25 mouse cellular contexts compared by ENCODE assay signal in the genomic region with DNA sequence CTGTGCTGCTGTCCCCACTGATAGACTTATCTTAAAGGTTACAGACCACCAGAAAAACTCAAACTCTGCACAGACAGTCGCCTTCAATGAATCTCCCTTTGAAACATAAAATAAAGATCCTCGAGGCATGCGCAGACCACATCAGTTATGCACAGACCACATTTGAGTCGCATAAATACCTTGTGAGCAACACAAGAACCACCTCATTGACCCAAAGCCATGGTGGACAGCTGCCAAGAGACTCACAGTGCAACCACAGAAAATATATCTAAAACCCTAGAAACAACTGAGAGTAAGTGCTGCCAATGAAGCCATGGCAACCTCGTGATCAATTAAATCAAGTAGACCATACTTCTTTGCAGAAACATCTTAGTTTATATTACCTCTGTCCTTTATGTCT.
DNase-seq lines count a peak whose midpoint lies in the region; ATAC-seq and TF ChIP-seq lines count a peak whose summit lies in the region.
"Had no signal": no experiment of that assay in that cellular context is flagged by ENCODE, and none has a peak within 500 bp of the region (broad histone marks: within the 10 kb centered on the region; RNA-seq: fewer than 3 reads in every experiment).

No protein-coding gene starts in this region.

- no peaks in the 10 kb centered on the region for H3K4me1 ChIP-seq in kidney, postnatal 0 days (replicated peaks; ENCODE audit: insufficient read depth, low read length)
- peaks cover 15% of the 10 kb centered on the region; the same call in 1 of the 2 replicates for H3K4me1 ChIP-seq in embryonic facial prominence, embryonic 14.5 days (ENCODE audit: control insufficient read depth, insufficient read depth, low read length)
- H3K4me1 ChIP-seq in limb, embryonic 15.5 days, result peaks cover 4% of the 10 kb centered on the region; the same call in 1 of the 2 replicates
- H3K4me1 ChIP-seq: forebrain, embryonic 13.5 days; liver, embryonic 12.5 days; neural tube, embryonic 12.5 days had no signal

- no peak for DNase-seq in kidney, postnatal 0 days (ENCODE audit: low spot score)
- DNase-seq in kidney, adult 11 months, result no peak
- DNase-seq in NIH3T3 (ENCODE audit: low read depth), result peak; percentile 89
- DNase-seq in embryonic facial prominence, embryonic 14.5 days (ENCODE audit: low spot score), result peak; percentile 88
- DNase-seq in urinary bladder, postnatal 36 days (ENCODE audit: low spot score in 2 of 2), result no peak
- DNase-seq in frontal cortex, adult 2 months (ENCODE audit: extremely low spot score in 1 of 2, low spot score in 1 of 2), result no peak
- DNase-seq: adrenal gland, postnatal 14 days; B cell, adult 2 months; cerebellum, adult 2 months; cerebellum, postnatal 25 days; gastrocnemius, postnatal 36 days; kidney, adult 9 months; kidney, postnatal 4 days; lung, adult 18-20 months; lung, postnatal 14 days; midbrain, embryonic 14.5 days; thymus, postnatal 14 days had no signal

- TF ChIP-seq CTCF in kidney, postnatal 0 days (IDR thresholded peaks at IDR 0.05; ENCODE audit: low read depth), result no peak

- H3K27ac ChIP-seq in kidney, postnatal 0 days, result 0 out of 2 replicates have a peak overlapping the region, but pooled peaks have one; percentile 43
- peak overlapping the region; percentile 52; the same call in 1 of the 2 replicates for H3K27ac ChIP-seq in embryonic facial prominence, embryonic 14.5 days (replicated peaks; ENCODE audit: low read depth, low read length)
- peak overlapping the region; percentile 57 for H3K27ac ChIP-seq in limb, embryonic 15.5 days
- H3K27ac ChIP-seq: forebrain, embryonic 13.5 days; hindbrain, embryonic 14.5 days; liver, embryonic 12.5 days; neural tube, embryonic 12.5 days had no signal

- H3K4me3 ChIP-seq in kidney, postnatal 0 days (replicated peaks; ENCODE audit: low read depth, low read length), result no peak overlapping the region
- H3K4me3 ChIP-seq in embryonic facial prominence, embryonic 14.5 days (ENCODE audit: low read depth, low read length), result no peak overlapping the region
- H3K4me3 ChIP-seq in limb, embryonic 15.5 days, result no peak overlapping the region
- H3K4me3 ChIP-seq: forebrain, embryonic 13.5 days; liver, embryonic 12.5 days; neural tube, embryonic 12.5 days had no signal

- no peak overlapping the region for H3K4me2 ChIP-seq in kidney, postnatal 0 days (ENCODE audit: low read length)
- H3K4me2 ChIP-seq in embryonic facial prominence, embryonic 14.5 days (ENCODE audit: low read depth, low read length), result no peak overlapping the region
- no peak overlapping the region for H3K4me2 ChIP-seq in limb, embryonic 15.5 days
- H3K4me2 ChIP-seq: forebrain, embryonic 13.5 days; hindbrain, embryonic 14.5 days; liver, embryonic 12.5 days; neural tube, embryonic 12.5 days had no signal

- H3K27me3 ChIP-seq in kidney, postnatal 0 days (ENCODE audit: insufficient read depth, low read length), result no peaks in the 10 kb centered on the region
- H3K27me3 ChIP-seq in embryonic facial prominence, embryonic 14.5 days (replicated peaks; ENCODE audit: control insufficient read depth, insufficient read depth, low read length), result no peaks in the 10 kb centered on the region
- H3K27me3 ChIP-seq in limb, embryonic 15.5 days, result no peaks in the 10 kb centered on the region
- H3K27me3 ChIP-seq: CH12.LX; forebrain, embryonic 13.5 days; liver, embryonic 12.5 days; neural tube, embryonic 12.5 days had no signal

- no peaks in the 10 kb centered on the region for H3K9me3 ChIP-seq in kidney, postnatal 0 days (replicated peaks; ENCODE audit: low read length)
- H3K9me3 ChIP-seq in embryonic facial prominence, embryonic 14.5 days (ENCODE audit: control insufficient read depth, low read length), result no peaks in the 10 kb centered on the region
- no peaks in the 10 kb centered on the region for H3K9me3 ChIP-seq in limb, embryonic 15.5 days
- H3K9me3 ChIP-seq: forebrain, embryonic 13.5 days; G1E; liver, embryonic 12.5 days; neural tube, embryonic 12.5 days had no signal

- H3K36me3 ChIP-seq in kidney, postnatal 0 days (ENCODE audit: insufficient read depth, low read length), result no peaks in the 10 kb centered on the region
- H3K36me3 ChIP-seq in embryonic facial prominence, embryonic 14.5 days (ENCODE audit: control insufficient read depth, insufficient read depth, low read length), result no peaks in the 10 kb centered on the region
- H3K36me3 ChIP-seq in limb, embryonic 15.5 days, result no peaks in the 10 kb centered on the region
- H3K36me3 ChIP-seq: G1E; liver, embryonic 12.5 days; neural tube, embryonic 12.5 days had no signal

- no peak for ATAC-seq in kidney, postnatal 0 days (replicated peaks; ENCODE audit: low FRiP score, low read depth)
- ATAC-seq in embryonic facial prominence, embryonic 14.5 days (ENCODE audit: low read depth), result 0 out of 2 replicates have a peak, but pooled peaks have one; percentile 57
- ATAC-seq in limb, embryonic 15.5 days (ENCODE audit: insufficient number of reproducible peaks, low FRiP score, low TSS enrichment, low read depth), result no peak
- ATAC-seq: forebrain, embryonic 13.5 days; inflammation-experienced regulatory T-cells, adult 6 months; liver, embryonic 12.5 days had no signal

- no peak overlapping the region for H3K9ac ChIP-seq in kidney, postnatal 0 days (ENCODE audit: low read depth, low read length)
- H3K9ac ChIP-seq in embryonic facial prominence, embryonic 14.5 days (ENCODE audit: low read depth, low read length), result no peak overlapping the region
- H3K9ac ChIP-seq in limb, embryonic 15.5 days, result no peak overlapping the region
- H3K9ac ChIP-seq: forebrain, embryonic 13.5 days; hindbrain, embryonic 14.5 days; liver, embryonic 12.5 days; neural tube, embryonic 12.5 days had no signal

- WGBS in kidney, postnatal 0 days, result 58% methylated on average over 5 of the region's 5 CpGs
- WGBS in embryonic facial prominence, embryonic 14.5 days, result 50% methylated on average over 5 of the region's 5 CpGs
- 61% methylated on average over 5 of the region's 5 CpGs for WGBS in limb, embryonic 15.5 days

Comparison
In these comparisons a context has a peak if more than half of its experiments do, and no peak if none do; other contexts are left out.
1. DNase-seq: peak in NIH3T3 (single experiment) and embryonic facial prominence, embryonic 14.5 days (single experiment); none in kidney, postnatal 0 days (single experiment), kidney, adult 11 months (single experiment), urinary bladder, postnatal 36 days (0 of 2) and frontal cortex, adult 2 months (0 of 2).
2. Peak in every context shown above with its lines, with median percentiles within 50 percentile points of each other: H3K27ac ChIP-seq.